Mouse (Mus musculus) embryo, embryonic 10.5 days (tissue): ENCODE results near the gene Mpo.

Experiments used
- DNase-seq: peaks from one replicate; pipeline ENCODE4 v3.0.0-alpha.2; 2015; ENCODE audit warnings: low spot score

Mpo gene

DNA sequence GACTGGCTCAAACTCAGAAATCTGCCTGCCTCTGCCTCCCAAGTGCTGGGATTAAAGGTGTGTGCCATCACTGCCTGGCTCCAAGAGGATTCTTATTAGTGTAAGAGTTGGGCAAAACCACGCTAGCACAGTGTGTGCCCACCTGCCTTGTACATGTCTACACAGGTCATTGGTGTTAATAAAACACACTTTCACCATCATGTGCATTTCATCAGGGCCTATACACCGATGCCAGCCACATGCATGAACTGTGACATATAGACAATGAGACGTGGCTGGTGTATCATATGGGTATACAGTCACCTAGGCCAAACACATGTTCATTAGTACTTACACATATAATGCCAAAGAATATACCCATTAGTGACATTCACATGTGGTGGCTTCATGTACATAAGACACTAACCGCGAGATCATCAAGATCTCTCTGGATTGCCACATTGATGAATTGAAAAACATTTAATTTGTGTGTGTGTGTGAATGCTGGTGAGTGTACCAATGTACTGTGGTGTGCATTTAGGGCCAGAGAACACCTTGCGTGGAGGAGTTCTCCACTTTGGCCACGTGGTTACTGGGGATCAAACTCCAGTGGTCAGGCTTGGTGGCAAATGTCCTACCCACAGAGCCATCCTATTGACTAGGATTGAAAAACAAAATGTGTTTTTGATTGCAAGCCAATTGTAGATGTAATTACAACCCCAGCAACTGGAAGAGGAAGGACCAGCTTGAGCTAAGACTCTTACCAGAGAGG is 35.0 kb upstream of the Mpo start:
- no peak for DNase-seq

DNA sequence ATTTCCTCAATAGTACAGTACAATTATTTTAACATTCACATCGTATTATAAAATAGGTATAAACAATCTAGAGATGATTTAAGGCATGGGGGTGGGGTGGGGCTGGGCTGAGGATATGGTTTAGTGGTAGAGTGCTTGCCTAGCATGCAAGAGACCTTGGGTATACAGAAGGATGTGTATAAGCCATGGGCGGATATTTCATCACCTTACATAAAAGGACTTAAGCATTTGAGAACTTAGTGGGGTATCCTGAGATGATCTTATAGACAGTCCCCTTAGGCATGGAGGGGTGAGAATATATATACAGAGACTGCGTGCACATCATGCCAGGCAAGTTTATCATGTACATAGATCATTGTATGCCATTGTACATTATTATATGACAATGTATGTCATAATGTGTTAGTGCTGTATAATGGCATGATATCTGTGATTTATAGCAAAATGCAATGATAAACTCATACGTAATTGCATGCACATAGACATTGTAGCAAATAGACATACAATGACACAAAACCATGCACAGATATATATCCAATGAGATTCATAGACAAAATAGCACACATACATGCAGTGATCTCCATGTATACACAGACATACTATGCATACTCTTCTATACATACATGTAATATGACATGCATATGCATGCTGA is 34.3 kb upstream of the Mpo start:
- no peak for DNase-seq

DNA sequence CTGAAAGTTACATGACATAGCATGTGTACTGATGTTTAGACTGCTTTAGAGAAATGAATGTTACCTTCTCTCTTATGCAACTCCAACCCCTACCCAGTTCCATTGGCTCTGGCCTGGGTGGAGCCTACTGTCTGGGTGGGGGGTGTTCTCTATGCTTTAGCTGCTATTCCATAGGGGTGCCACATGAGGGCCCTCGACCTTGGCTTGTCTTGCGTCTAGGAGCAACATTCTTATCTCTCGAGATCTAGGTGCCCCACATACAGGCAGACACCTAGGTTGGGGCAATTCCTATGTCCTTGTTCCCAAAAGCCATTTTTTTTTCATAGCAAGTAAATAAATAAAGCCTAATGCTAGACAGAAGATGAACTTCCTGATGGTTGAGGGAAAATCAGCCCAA is 33.8 kb upstream of the Mpo start:
- DNase-seq: peak; percentile 35

DNA sequence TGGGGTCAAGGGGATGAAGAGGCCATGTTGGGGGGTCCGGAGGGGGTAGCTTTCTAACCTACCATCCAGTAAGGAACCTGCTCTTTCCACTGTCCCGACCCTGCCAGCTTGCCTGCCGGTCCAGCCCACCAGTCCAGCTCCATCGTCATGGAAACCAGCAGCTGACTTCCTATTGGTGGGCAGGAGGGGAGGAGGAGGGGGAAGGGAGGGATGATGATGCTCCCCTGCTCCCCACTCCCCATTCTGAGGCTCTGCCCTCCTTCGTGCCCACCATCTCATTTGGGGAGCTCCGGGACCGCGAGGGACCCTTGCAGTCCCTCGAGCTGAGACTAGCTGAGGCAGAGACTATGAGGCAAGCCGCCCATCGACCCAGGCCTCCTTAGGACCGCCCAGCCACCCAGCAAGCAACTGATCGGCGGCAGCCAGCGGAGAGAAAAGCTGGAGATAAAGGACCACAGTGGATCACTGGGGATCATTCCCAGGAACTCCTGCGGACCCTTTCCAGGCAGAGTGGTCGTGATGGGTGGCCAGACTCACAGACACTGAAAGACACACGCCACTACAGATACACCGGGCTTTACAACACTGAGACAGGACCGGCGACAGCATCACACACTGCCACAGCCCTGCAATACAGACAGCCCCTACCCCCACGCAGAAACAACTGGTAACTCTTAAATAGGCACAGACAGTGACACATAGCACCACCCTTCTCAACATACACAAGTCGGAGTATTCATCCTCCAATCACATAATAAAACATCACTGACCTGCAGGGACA is 32.9 kb upstream of the Mpo start, which contains the start of gene Tspoap1:
Gene Tspoap1, plus strand, starts transcription at position 241 of the 781 bp plus-strand sequence.
- DNase-seq: peak; percentile 55

DNA sequence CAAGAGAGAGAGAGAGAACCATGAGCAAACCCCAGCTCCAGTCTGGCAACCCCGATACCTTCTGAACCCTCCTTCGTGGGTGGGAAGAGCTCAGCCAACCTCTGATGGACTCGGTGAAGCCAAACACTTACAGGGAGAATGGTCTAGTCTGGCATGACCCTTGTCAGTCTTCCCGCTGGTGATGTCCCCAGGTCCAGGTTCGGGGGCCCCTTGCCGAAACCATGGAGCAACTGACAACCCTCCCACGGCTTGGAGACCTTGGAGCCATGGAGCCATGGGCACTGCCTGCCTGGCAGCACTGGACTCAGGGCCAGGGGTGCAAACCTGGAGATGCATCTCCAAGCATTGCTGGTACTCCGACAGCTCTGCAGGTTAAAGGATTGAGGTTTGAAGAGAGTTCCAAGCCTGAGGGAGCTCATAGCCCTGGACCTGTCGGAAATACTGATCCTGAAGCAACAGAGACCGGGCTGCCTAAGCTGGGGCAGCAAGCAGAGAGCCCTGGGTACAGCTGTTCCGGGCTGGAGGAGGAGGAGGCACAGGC is 32.1 kb upstream of the Mpo start:
- no peak for DNase-seq

DNA sequence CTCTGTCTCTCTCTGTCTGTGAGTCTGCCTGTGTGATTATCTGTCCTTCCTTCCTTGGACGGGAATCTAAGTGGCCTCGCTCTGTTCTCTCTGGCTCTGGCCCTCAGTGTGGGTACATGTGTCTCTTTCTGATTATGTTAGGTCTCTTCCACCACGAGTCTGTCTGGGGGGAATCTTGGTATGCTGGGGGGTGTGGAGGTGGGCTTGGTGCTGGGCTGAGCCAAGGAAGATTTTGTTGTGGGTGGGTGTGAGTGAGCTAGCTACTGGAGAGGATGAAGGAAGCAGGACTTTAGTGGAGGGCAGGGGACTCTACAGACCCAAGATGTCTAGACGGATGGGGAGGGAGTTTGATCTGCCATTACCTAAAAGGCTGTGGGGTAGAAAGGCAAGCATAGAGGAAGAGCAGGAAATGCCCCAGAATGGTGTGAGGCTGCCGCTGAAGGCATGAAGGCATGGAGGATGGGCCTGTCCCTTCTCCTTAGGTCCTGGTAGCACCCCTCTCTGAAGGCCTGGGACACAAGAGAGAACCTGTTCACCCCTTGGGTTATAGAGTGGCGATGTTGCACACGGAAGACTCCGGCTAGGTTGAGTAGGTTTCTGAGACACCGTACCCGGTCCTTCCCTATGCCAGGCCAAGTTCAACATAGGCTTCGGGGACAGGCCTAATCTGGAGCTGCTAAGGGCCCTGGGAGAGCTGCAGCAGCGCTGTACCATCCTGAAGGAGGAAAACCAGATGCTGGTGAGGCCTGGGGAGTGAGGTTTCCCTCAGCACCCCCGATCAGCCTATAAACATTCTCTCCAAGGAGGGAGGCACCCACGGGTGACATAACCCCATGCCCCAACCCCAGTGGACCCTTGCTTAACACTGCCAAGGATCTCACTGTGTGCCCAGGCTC is 31.3 kb upstream of the Mpo start:
- DNase-seq: no peak

DNA sequence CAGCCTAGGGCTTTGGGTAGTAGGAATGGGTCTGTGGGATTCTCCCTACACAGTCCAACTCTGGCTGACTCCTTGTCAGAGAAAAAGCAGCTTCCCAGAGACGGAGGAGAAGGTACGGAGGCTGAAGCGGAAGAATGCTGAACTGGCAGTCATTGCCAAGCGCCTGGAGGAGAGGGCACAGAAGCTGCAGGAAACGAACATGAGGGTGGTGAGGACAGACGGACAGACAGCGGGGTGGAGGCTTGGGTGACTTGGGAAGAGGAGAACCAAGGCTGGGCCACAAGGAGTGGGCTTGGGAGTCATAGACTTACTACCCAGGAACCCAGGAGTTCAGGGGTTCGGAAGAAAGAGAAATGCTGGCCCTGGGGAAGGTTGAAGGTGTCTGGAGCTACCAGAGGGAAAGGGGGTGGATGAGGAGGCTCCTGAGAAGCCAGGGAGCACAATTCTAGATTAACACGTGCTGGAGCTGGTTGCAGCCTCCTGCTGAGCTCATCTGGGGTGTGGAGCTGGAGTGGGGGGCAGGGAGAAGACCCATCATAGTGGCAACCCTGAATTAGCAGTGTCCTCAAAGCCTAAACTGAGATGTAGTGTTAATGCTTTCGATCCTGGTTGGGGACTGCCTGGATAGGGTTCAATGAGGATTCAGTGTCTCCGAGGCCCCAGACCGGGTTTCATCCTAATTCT is 30.5 kb upstream of the Mpo start:
- no peak for DNase-seq

DNA sequence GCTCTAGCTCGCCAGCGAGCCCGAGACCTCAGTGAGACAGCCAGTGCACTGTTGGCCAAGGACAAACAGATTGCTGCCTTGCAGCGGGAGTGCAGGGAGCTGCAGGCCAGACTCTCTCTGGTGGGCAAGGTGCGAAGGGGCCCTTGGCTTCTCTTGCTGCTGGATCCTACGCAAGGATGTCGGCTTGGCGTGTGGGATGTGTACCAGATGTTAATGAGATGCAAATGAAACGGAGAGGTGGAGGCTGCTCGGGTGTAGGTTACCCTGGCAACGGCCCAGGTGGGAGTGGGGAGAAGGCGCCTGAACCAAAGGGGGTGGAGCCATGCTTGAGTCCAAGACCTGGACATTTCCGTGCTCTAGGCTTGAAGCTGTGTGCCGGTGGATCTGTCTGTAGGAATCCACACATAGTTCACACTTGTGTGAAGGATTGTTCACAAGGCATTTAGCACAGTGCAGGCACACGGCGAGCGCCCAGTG is 29.8 kb upstream of the Mpo start:
- DNase-seq: peak; percentile 65

DNA sequence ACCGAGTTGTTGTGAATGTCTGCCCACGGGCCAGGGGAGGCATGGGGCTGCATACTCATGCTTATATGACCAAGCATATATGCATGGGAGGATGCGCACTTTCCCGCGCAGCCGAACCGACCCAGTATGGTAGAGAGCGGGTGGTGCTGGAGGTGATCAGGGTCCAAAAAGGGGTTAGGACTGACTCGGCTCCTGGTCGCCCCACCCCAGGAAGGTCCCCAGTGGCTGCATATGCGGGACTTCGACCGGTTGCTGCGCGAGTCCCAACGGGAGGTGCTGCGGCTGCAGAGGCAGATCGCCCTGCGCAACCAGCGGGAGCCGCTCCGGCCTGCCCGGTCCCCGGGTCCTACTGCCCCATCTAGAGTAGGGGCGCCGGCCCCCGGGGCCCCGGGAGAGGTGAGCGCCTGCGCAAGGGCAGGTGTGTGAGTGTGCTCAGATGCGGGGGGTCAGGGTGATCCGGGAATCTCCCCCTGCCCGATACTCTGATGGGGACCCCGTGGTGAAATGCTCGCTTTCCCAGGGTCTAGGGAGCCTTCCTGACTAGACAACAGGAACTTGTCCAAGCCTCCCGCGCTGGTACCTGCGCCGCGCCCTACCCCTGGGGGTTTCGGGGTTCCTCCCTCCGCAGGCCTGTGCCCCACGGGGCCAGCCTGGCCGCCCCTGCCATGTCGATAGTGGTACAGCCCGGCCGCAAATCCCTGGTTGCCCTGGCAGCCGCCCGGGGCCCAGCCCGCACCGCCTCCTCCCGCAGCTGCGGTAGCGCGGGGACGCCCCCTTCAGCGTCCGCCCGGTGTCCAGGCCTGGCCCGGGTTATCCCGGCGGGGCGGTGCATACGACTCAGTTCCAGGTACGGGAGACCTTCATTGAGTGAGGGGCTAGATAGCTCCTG is 29.1 kb upstream of the Mpo start:
- peak; percentile 43 for DNase-seq

DNA sequence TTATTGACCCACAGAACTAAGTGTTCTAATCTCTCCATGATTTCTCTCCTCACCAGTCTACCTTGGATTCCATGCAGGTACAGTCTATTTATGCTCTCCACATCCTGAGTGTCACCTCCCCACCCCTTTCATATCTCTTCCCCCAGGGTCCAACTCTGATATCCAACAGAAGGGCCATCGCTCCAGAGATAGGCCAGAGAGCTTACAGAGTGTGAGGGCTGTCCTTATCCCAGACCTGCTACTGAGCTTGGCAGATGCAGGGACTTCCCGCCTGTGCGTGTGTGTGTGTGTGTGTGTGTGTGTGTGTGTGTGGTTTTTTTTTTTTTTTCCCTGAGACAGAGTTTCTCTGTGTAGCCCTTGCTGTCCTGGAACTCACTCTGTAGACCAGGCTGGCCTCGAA is 24.6 kb upstream of the Mpo start:
- no peak for DNase-seq

DNA sequence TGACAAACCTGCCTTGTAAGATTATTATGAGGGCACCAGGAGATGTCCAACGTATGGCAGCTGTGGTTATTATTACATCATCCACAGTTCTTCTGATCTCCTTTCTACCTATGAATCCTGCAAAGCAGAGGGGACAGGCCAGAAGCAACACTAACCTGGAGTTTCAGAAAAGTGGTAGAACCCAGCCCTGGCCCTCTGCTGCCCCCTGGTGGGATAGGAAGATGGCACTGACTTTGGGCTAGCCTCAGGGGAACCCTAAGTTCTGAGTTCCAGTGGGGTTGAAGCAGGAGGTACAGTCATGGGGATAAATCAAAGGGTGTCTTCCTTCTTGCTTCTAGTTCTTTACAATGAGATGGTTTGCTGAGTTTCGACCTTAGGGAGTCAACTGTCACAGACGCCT is 22.4 kb upstream of the Mpo start:
- DNase-seq: peak; percentile 70

DNA sequence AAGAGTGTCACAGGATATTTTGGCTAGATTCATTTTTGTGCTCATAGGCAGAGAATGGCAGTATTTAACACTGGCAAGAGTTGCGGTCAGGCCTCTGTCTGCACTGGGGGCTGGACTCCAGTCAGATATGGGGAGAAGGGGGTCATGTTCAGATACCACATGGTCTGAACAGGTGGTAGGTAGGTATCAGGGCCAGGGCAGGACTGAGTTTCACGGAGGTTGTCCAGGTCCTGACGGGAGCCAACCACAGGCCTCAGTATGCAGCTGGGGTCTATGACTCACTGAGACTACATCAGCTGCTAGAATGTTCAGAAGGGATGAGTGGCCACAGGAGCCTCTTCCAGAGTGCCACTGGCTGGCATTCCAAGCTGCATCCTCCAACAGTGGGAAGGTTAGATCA is 21.0 kb upstream of the Mpo start:
- DNase-seq: no peak

DNA sequence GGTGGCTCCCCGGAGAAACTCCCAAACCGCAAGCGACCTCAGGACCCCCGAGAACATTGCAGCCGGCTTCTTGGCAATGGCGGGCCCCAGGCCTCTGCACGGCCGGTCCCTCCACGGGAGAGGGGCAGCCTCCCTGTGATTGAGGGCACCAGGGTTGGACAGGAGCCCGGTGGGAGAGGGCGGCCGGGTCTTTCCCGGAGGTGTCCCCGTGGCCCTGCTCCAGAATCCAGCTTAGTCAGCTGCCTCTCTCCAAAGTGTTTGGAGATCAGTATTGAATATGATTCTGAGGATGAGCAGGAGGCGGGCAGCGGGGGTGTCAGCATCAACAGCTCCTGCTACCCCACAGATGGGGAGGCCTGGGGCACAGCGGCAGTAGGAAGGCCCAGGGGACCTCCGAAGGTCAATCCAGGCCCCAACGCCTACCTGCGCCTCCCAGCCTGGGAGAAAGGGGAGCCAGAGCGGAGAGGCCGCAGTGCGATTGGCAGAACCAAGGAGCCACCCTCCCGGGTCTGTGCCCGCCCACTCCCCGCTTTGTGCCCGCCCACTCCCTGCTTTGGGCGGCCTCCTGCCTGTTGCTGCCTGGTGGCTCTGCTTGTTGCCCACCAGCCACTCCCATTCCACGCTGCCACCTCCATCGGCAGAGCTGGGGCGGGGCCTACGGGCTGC is 15.1 kb upstream of the Mpo start:
- DNase-seq: peak; percentile 85

DNA sequence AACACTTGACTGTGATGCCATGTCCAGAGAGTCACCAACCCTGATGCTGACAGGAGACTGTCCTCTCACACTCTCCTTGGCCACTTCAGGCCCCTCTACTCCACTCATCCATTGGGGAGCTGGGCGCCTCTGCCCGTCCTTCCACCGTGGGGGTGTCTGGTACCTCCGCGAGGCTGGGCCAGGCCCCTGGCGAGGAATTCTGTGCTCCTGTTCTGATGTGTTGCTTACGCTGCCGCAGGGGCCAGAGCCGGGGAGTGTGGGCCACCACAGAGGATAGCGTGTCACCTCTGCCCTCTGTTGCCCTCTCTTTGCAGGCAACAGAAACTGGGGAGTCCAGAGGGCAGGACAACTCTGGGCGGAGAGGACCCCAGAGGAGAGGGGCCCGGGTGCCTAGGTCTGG is 14.5 kb upstream of the Mpo start:
- no peak for DNase-seq

DNA sequence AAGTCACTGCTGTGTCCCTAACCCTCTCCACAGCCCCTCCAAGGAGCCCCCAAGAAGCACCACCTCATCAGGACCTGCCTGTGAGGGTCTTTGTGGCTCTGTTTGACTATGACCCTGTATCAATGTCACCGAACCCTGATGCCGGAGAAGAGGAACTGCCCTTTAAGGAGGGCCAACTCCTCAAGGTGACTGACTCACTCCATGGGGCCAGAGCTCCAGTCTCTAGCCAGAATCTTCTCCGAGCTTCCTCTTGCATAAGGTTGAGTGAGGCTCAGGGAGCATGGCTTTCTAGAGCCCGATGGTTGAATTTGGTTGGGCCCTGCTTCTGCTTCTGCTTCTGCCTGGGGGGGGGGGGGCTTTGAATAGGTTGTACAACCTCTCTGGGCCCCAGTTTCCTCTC is 14.0 kb upstream of the Mpo start:
- no peak for DNase-seq

DNA sequence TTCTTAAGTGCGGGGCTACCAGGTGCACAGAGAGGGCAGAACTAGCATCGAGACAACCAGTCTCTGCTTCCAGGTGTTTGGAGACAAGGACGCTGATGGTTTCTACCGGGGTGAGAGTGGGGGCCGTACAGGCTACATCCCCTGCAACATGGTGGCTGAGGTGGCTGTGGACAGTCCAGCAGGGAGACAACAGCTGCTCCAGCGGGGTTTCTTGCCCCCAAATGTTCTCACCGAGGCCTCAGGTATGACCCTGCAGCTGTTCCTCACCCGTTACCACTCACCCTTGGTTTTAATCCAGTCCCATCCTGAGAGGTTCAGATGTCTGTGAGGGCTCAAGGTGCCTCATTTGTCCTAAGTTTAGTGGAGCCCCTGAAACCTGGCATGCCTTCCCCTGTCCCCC is 13.3 kb upstream of the Mpo start:
- no peak for DNase-seq

DNA sequence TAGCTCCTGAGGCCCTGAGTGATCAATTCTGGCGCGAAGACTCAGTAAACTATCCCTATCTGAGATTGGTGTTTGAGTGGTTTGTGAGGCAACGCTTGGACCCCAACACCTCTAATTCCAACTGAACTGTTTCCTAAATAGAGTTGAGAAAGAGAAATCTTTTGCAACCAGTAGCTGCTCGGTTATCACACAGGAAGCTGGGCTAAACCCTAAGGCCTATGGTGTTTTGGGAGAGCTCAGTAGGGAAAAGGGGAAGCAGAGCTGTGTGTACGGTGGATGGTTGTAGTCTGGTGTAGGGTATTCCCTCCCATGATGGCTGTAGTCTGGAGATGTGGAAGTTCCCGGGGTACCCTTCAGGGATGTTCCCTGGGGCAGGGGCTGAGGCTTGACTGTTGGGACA is 3.3 kb upstream of the Mpo start:
- DNase-seq: no peak

DNA sequence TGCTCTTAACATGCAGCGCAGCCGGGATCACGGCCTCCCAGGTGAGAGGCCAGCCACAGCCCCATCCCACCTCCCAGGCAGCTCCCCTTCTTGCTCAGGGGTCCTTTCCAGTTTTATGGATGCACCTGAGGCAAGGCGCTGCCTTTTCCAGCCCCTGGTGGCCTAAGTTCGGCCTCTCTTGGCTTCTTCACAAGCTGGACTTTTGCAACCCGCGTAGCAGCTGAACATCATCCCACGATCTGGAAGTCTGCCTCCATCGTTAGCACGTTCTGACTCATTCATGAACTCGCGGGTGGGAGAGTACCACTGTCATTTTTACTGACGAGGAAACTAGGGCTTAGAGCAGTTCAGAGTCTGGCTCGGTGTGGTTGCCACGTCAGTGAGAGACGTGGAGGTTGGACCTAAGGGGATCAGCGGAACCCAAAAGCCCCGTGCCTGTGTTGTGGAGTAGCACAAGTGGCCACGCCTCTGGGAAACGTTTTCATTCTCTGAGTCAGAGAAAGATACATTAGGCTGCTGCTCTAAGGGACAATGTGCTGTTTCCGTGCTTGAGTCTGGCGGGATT is 8.4 kb downstream of the Mpo start:
- no peak for DNase-seq

DNA sequence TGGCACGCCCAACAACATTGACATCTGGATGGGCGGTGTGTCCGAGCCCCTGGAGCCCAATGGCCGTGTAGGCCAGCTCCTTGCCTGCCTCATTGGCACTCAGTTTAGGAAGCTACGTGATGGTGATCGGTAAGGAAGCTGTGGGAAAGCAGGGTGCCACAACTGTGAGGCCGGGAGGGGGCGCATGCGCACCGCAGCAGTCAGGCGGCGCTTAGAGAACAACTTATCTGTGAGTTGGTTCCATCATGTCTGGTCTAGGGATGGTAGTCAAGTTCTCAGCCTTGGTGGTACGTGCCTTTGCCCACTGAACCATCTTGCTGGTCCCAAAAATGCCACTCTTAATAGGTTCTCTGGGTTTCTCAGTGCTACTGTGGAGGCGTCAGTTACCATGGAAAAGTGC is 9.2 kb downstream of the Mpo start:
- DNase-seq: peak; percentile 40
